Mouse (Mus musculus) embryonic fibroblast, embryonic 13.5 days (primary cell): ENCODE measurements at regions not wholly inside any gene's neighbourhood (a gene's known extent, or its start where the extent isn't known, plus 50 kb on each side); places are given as distances from the start of the nearest gene placed in this dataset.

ENCODE experiments used
- CTCF ChIP-seq: IDR thresholded peaks from 2 replicates; pipeline ENCODE4 v1.5.1; 2011; ENCODE audit warnings: mild to moderate bottlenecking, control low read depth, low read length, moderate library complexity, borderline replicate concordance; ENCODE audit not compliant: insufficient read depth
- POLR2A ChIP-seq: IDR thresholded peaks from 2 replicates; pipeline ENCODE4 v1.6.1; 2011; ENCODE audit warnings: low read depth, mild to moderate bottlenecking, control low read depth, low read length, moderate library complexity

- TF ChIP-seq CTCF (no peak), POLR2A (no peak)
Observed at GRCm38 (mm10) chr9:52849931-52850330, 170.4 kb upstream of the AI593442 start.
